Mouse (Mus musculus) limb, embryonic 12.5 days (tissue): ENCODE results near the gene Jazf1. TPM values are rescaled to one million over a fixed set of nuclear protein-coding genes. Genes with fewer than 3 reads are reported as not detected.
A peak's percentile ranks its signal among the peaks of the same experiment; 100 is the strongest.

ENCODE experiments used
- ATAC-seq: fragments of 200-750 bp; cut with Nextera tagmentation; 2 replicates; pipeline ENCODE4 v1.8.0; 2017; ENCODE audit warnings: low read depth, moderate TSS enrichment; ENCODE audit not compliant: insufficient number of reproducible peaks, insufficient read depth, low FRiP score, low TSS enrichment
- H3K27ac ChIP-seq: fragments of 300-500 bp; sonication (generic); 2 replicates; pipeline ENCODE4 v1.5.1; 2016; ENCODE audit warnings: mild to moderate bottlenecking, moderate library complexity
- H3K27me3 ChIP-seq: fragments of 300-500 bp; sonication (generic); 2 replicates; pipeline ENCODE4 v1.6.1; 2016; ENCODE audit warnings: mild to moderate bottlenecking, moderate library complexity
- H3K36me3 ChIP-seq: fragments of 300-500 bp; sonication (generic); 2 replicates; pipeline ENCODE4 v1.6.1; 2016; ENCODE audit warnings: mild to moderate bottlenecking, moderate library complexity
- H3K4me1 ChIP-seq: fragments of 300-500 bp; sonication (generic); replicated peaks from 2 replicates; pipeline ENCODE4 v1.6.1; 2016
- H3K4me2 ChIP-seq: fragments of 300-500 bp; sonication (generic); 2 replicates; pipeline ENCODE4 v1.6.1; 2016; ENCODE audit warnings: mild to moderate bottlenecking, moderate library complexity
- H3K4me3 ChIP-seq: fragments of 300-500 bp; sonication (generic); replicated peaks from 2 replicates; pipeline ENCODE4 v1.5.1; 2016; ENCODE audit warnings: mild to moderate bottlenecking
- H3K9ac ChIP-seq: fragments of 300-500 bp; sonication (generic); replicated peaks from 2 replicates; pipeline ENCODE4 v1.6.1; 2016; ENCODE audit warnings: mild to moderate bottlenecking, moderate library complexity
- H3K9me3 ChIP-seq: fragments of 300-500 bp; sonication (generic); 2 replicates; pipeline ENCODE4 v1.6.1; 2016; ENCODE audit warnings: mild to moderate bottlenecking, moderate library complexity
- WGBS: fragments of 180-500 bp; shearing (Covaris S2); methylation state at CpG from one replicate; pipeline ENCODE4 v1.1.7; 2016; 5-methylcytosine and 5-hydroxymethylcytosine counted together
- polyA plus RNA-seq: library from polyadenylated mRNA; unstranded; fragments of >200 nt; fragmentation: Nextera tagmentation; extraction: Ambion mirVana; gene quantifications from 2 replicates; pipeline ENCODE4 v1.2.1, GENCODE M21; 2016

The Jazf1 gene
- 12.8 and 15.0 TPM in 2 replicates for polyA plus RNA-seq

DNA sequence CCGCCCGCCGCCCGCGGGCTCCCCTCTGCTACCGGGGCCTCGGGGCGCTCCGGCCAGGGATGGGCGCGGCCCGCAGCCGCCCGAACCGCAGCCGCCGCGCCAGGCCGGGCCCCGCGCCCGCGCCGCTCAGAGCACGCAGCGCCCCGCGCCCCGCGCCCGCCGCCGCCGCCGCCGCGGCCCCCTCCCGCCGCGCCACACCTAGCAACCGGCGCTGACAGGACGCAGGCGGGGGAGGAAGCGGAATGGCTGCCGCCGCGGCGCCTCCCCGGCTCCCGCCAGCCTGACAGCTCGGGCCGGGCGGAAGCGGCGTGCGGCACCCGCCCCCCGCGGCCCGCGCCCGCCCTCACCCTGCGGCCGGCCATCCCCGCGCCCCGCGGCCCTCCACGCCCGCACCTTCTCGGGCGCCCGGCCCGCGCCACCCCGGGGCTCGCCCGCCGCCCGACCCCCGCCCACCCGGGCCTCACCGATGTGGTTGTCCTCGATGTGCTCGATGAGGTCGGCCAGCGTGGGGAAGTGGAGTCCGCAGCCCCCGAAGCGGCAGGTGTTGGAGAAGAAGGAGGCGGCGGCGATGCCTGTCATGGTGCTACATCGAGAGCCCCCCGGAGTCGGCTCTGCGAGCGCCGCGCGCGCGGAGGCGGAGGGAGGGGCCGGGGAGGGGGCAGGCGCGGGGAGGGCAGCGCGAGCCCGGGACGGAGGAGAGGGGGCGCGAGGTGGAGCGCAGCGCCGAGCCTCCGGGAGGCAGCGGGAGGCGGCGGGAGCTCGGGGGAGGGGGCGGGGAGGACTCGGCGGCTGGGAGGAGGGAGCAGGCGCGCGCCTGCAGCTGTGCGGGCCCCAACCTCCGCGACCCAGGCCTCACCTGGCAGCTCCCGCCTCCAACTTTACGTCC lies at the start of gene Jazf1:
TSS of gene Jazf1 (minus strand) at position 643 of the 886 bp plus-strand sequence.
- peak within 1 kb of the TSS; percentile 12; the same call in 1 of the 2 replicates for H3K27ac ChIP-seq
- WGBS = under 1% methylated on average over 77 of the region's 133 CpGs

DNA sequence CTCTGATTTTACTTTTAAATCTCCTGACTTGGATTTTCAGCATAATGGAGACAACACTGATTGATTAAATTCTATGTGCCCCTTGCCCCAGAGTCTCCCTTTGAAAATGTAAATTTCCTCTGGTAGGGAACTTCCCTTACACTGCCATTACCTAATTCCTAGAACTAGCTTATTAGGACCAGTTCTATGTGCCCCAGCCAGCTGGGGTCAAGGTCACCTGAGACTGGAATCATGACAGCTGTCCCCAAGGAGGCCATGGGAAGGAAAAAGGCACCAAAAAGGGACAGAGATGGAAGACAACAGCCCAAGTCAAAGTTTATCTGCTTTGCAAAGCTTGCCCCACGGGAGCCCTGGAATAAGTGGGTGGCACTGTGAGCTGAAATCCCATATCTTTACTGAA lies 49.4 kb upstream of the Jazf1 start:
- 69% methylated on average over 1 of the region's 1 CpGs for WGBS
- Histone ChIP-seq H3K9ac (no peak overlapping the region), H3K4me2 (no peak overlapping the region), H3K9me3 (no peaks in the 10 kb centered on the region), H3K27ac (no peak overlapping the region), H3K27me3 (no peaks in the 10 kb centered on the region), H3K4me3 (no peak overlapping the region), H3K36me3 (no peaks in the 10 kb centered on the region), H3K4me1 (peaks cover 7% of the 10 kb centered on the region)
- no peak for ATAC-seq

More for the DNA sequence above, at the start of gene Jazf1:
- H3K36me3 ChIP-seq = no peaks in the 10 kb centered on the region
- H3K27me3 ChIP-seq = peaks cover 45% of the 10 kb centered on the region
- peak within 1 kb of the TSS; percentile 79 for H3K9ac ChIP-seq
- no peaks in the 10 kb centered on the region for H3K9me3 ChIP-seq
- peak within 1 kb of the TSS; percentile 81 for H3K4me3 ChIP-seq
- H3K4me1 ChIP-seq = peaks cover 15% of the 10 kb centered on the region
- ATAC-seq = peak; percentile 76; the same call in 1 of the 2 replicates
- peak within 1 kb of the TSS; percentile 89 for H3K4me2 ChIP-seq

DNA sequence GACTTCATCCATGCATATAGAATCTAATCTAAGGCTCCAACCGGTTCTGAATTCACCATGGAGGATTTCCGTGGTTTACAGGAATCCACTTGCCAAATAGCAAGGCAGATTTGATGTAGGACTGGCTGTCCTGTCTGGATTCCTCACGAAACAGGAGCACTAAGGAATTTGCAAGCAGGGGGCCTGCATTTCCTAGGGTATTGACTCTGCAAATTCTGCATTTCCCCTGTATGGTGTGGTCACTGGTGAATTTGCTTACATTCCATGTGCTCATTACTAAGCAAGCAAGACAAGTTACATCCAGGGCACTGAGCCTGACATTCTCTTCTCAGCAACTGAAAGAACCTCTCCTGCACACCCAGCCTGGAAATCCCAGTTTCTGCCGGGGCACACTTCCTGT lies 18.4 kb upstream of the Jazf1 start:
- 46% methylated on average over 4 of the region's 4 CpGs for WGBS
- Histone ChIP-seq H3K27me3 (no peaks in the 10 kb centered on the region), H3K27ac (no peak overlapping the region), H3K9ac (no peak overlapping the region), H3K4me2 (no peak overlapping the region), H3K4me1 (peaks cover 9% of the 10 kb centered on the region), H3K36me3 (no peaks in the 10 kb centered on the region), H3K9me3 (no peaks in the 10 kb centered on the region), H3K4me3 (no peak overlapping the region)
- ATAC-seq = no peak

- no peak overlapping the region for H3K4me2 ChIP-seq
- H3K4me1 ChIP-seq = no peaks in the 10 kb centered on the region
- H3K27ac ChIP-seq = no peak overlapping the region
- no peaks in the 10 kb centered on the region for H3K27me3 ChIP-seq
- no peak for ATAC-seq
- H3K4me3 ChIP-seq = no peak overlapping the region
- no peaks in the 10 kb centered on the region for H3K9me3 ChIP-seq
- WGBS = 83% methylated on average over 4 of the region's 4 CpGs
- H3K36me3 ChIP-seq = no peaks in the 10 kb centered on the region
- no peak overlapping the region for H3K9ac ChIP-seq
These were observed 12.8 kb upstream of the Jazf1 start for GRCm38 (mm10) chr6:53081241-53081640.

GRCm38 (mm10) chr6:53078671-53079070 lies 10.2 kb upstream of the Jazf1 start:
- WGBS = 74% methylated on average over 2 of the region's 2 CpGs
- no peak for ATAC-seq
- no peaks in the 10 kb centered on the region for H3K4me1 ChIP-seq
- H3K36me3 ChIP-seq = no peaks in the 10 kb centered on the region
- H3K27me3 ChIP-seq = no peaks in the 10 kb centered on the region
- H3K4me2 ChIP-seq = no peak overlapping the region
- H3K4me3 ChIP-seq = no peak overlapping the region
- no peak overlapping the region for H3K27ac ChIP-seq
- no peaks in the 10 kb centered on the region for H3K9me3 ChIP-seq
- H3K9ac ChIP-seq = no peak overlapping the region

GRCm38 (mm10) chr6:53071732-53072131 lies 3.3 kb upstream of the Jazf1 start:
- H3K27ac ChIP-seq = no peak overlapping the region
- H3K9ac ChIP-seq = no peak overlapping the region
- no peak for ATAC-seq
- no peaks in the 10 kb centered on the region for H3K9me3 ChIP-seq
- H3K4me2 ChIP-seq = no peak overlapping the region
- H3K36me3 ChIP-seq = no peaks in the 10 kb centered on the region
- H3K4me3 ChIP-seq = no peak overlapping the region
- H3K27me3 ChIP-seq = peaks cover 41% of the 10 kb centered on the region
- WGBS = 83% methylated on average over 6 of the region's 6 CpGs
- H3K4me1 ChIP-seq = peaks cover 15% of the 10 kb centered on the region

- H3K9me3 ChIP-seq = no peaks in the 10 kb centered on the region
These were observed 1.6 kb upstream of the Jazf1 start for GRCm38 (mm10) chr6:53069976-53070575.

DNA sequence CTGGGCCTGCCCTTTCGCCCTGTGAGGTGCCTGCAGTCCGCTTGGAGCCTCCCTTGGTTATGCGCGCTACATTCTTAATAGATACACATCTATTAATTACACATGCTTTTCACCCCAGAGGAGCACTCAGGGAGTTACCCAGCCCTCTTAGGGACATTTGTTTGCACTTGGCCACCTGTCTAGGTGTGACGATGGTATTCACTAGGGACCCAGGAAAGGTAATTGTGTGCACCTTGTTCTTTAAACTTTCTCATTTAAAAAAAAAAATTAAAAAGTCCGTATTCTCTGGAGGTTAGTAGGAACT lies 396 bp upstream of the Jazf1 start:
- H3K27ac ChIP-seq = peak overlapping the region; percentile 12; the same call in 1 of the 2 replicates
- H3K4me3 ChIP-seq = peak overlapping the region; percentile 81
- H3K27me3 ChIP-seq = peaks cover 45% of the 10 kb centered on the region
- H3K36me3 ChIP-seq = no peaks in the 10 kb centered on the region
- peaks cover 15% of the 10 kb centered on the region for H3K4me1 ChIP-seq
- WGBS = 2% methylated on average over 6 of the region's 6 CpGs
- H3K9me3 ChIP-seq = no peaks in the 10 kb centered on the region
- ATAC-seq = no peak
- H3K4me2 ChIP-seq = peak overlapping the region; percentile 89
- peak overlapping the region; percentile 79 for H3K9ac ChIP-seq

More at GRCm38 (mm10) chr6:53069976-53070575, 1.6 kb upstream of the Jazf1 start:
- no peaks in the 10 kb centered on the region for H3K36me3 ChIP-seq
- no peak for ATAC-seq
- no peak overlapping the region for H3K9ac ChIP-seq
- 25% methylated on average over 5 of the region's 5 CpGs for WGBS
- no peak overlapping the region for H3K4me2 ChIP-seq
- H3K4me3 ChIP-seq = no peak overlapping the region
- no peak overlapping the region for H3K27ac ChIP-seq
- peaks cover 15% of the 10 kb centered on the region for H3K4me1 ChIP-seq
- peaks cover 44% of the 10 kb centered on the region for H3K27me3 ChIP-seq

- Histone ChIP-seq H3K9me3 (no peaks in the 10 kb centered on the region), H3K9ac (peak overlapping the region; percentile 79), H3K27me3 (peaks cover 42% of the 10 kb centered on the region), H3K4me3 (peak overlapping the region; percentile 81), H3K27ac (no peak overlapping the region), H3K4me2 (peak overlapping the region; percentile 89), H3K36me3 (no peaks in the 10 kb centered on the region), H3K4me1 (peaks cover 15% of the 10 kb centered on the region)
- ATAC-seq = no peak
- WGBS = 5% methylated on average over 31 of the region's 41 CpGs
These were observed 914 bp downstream of the Jazf1 start for GRCm38 (mm10) chr6:53067446-53067988.

- H3K9ac ChIP-seq = no peak overlapping the region
- ATAC-seq = no peak
- no peaks in the 10 kb centered on the region for H3K9me3 ChIP-seq
- WGBS = 43% methylated on average over 3 of the region's 3 CpGs
- H3K27ac ChIP-seq = no peak overlapping the region
- peak overlapping the region; percentile 89 for H3K4me2 ChIP-seq
- peaks cover 15% of the 10 kb centered on the region for H3K4me1 ChIP-seq
- peak overlapping the region; percentile 81 for H3K4me3 ChIP-seq
- H3K27me3 ChIP-seq = peaks cover 40% of the 10 kb centered on the region
- no peaks in the 10 kb centered on the region for H3K36me3 ChIP-seq
These were observed 1.5 kb downstream of the Jazf1 start for GRCm38 (mm10) chr6:53066978-53067377.

- Histone ChIP-seq H3K9me3 (no peaks in the 10 kb centered on the region), H3K4me1 (0 out of 2 replicates have a peak, but pooled peaks cover 8% of the 10 kb centered on the region), H3K27me3 (peaks cover 21% of the 10 kb centered on the region), H3K9ac (no peak overlapping the region), H3K4me2 (no peak overlapping the region), H3K27ac (no peak overlapping the region), H3K4me3 (no peak overlapping the region), H3K36me3 (no peaks in the 10 kb centered on the region)
- WGBS = 79% methylated on average over 4 of the region's 4 CpGs
- ATAC-seq = no peak
These were observed 4.4 kb downstream of the Jazf1 start for GRCm38 (mm10) chr6:53064070-53064469.
